Mouse (Mus musculus) layer of hippocampus, postnatal 36 days (tissue): ENCODE measurements around the gene Anln. TPM values are rescaled to one million over a fixed set of nuclear protein-coding genes. Genes with fewer than 3 reads are reported as not detected.
"Not testable (repeated sequence)": the region's sequence is repeated elsewhere in the genome, so short reads cannot be mapped to it uniquely, and the experiment has no call there.

Experiments
- DNase-seq, 2 experiments: peaks; one replicate each; pipeline ENCODE4 v3.0.0; 2022
- total RNA-seq, 2 experiments: library from RNA; stranded (reverse); gene quantifications; 2 replicates each; pipeline ENCODE4 v1.2.3; 2021

Gene Anln
- total RNA-seq = 10 to 100 TPM; 20.3 TPM

- DNase-seq = peak; percentile 84 to 85
Measured at GRCm38 (mm10) chr9:22389021-22389476, at the start of gene Anln. Anln (minus strand) TSS chr9:22389188.

GRCm38 (mm10) chr9:22434101-22434500, 45.1 kb upstream of the Anln start:
- DNase-seq = no peak

- no peak for DNase-seq
Measured at GRCm38 (mm10) chr9:22433221-22433620, 44.2 kb upstream of the Anln start.

- DNase-seq = no peak
Measured at GRCm38 (mm10) chr9:22430315-22430840, 41.4 kb upstream of the Anln start.

- DNase-seq = no peak
Measured at GRCm38 (mm10) chr9:22429533-22430241, 40.7 kb upstream of the Anln start.

- DNase-seq = no peak
Measured at GRCm38 (mm10) chr9:22428666-22429410, 39.9 kb upstream of the Anln start.

GRCm38 (mm10) chr9:22428028-22428665, 39.2 kb upstream of the Anln start:
- DNase-seq = no peak

GRCm38 (mm10) chr9:22424719-22425118, 35.7 kb upstream of the Anln start:
- DNase-seq = no peak

GRCm38 (mm10) chr9:22424196-22424595, 35.2 kb upstream of the Anln start:
- DNase-seq = no peak

- DNase-seq = no peak
Measured at GRCm38 (mm10) chr9:22423507-22423906, 34.5 kb upstream of the Anln start.

GRCm38 (mm10) chr9:22422559-22422958, 33.6 kb upstream of the Anln start:
- DNase-seq = no peak

- DNase-seq = no peak
Measured at GRCm38 (mm10) chr9:22420491-22420890, 31.5 kb upstream of the Anln start.

GRCm38 (mm10) chr9:22419877-22420276, 30.9 kb upstream of the Anln start:
- no peak for DNase-seq

- no peak for DNase-seq
Measured at GRCm38 (mm10) chr9:22417547-22417946, 28.6 kb upstream of the Anln start.

- DNase-seq = no peak
Measured at GRCm38 (mm10) chr9:22416187-22416586, 27.2 kb upstream of the Anln start.

GRCm38 (mm10) chr9:22411002-22411857, 22.2 kb upstream of the Anln start, which contains the start of gene 9530077C05Rik:
9530077C05Rik (plus strand) TSS chr9:22411513.
- DNase-seq = peak; percentile 96 to 97

GRCm38 (mm10) chr9:22409501-22409900, 20.5 kb upstream of the Anln start:
- no peak for DNase-seq

- not testable (repeated sequence) for DNase-seq
Measured at GRCm38 (mm10) chr9:22408344-22408743, 19.4 kb upstream of the Anln start.

- not testable (repeated sequence) for DNase-seq
Measured at GRCm38 (mm10) chr9:22407633-22408032, 18.6 kb upstream of the Anln start.

- DNase-seq = no peak
Measured at GRCm38 (mm10) chr9:22405414-22405813, 16.4 kb upstream of the Anln start.

GRCm38 (mm10) chr9:22403501-22403900, 14.5 kb upstream of the Anln start:
- not testable (repeated sequence) for DNase-seq

GRCm38 (mm10) chr9:22402976-22403375, 14.0 kb upstream of the Anln start:
- no peak for DNase-seq
